Mouse (Mus musculus) intestine, embryonic 15.5 days (tissue): ENCODE data around the gene Pgm3. TPM values are rescaled to one million over a fixed set of nuclear protein-coding genes. Genes with fewer than 3 reads are reported as not detected.
A peak's percentile ranks its signal among the peaks of the same experiment; 100 is the strongest.

ENCODE experiments used
- ATAC-seq: fragments of 200-750 bp; cut with Nextera tagmentation; 2 replicates; pipeline ENCODE4 v1.8.0; 2017; ENCODE audit warnings: moderate TSS enrichment, moderate library complexity
- H3K27ac ChIP-seq: fragments of 300-500 bp; sonication (generic); 2 replicates; pipeline ENCODE4 v1.5.1; 2015; ENCODE audit warnings: mild to moderate bottlenecking, inconsistent platforms
- H3K27me3 ChIP-seq: fragments of 300-500 bp; sonication (generic); replicated peaks from 2 replicates; pipeline ENCODE4 v1.6.1; 2015; ENCODE audit warnings: inconsistent platforms
- H3K36me3 ChIP-seq: fragments of 300-500 bp; sonication (generic); 2 replicates; pipeline ENCODE4 v1.6.1; 2015; ENCODE audit warnings: inconsistent platforms
- H3K4me1 ChIP-seq: fragments of 300-500 bp; sonication (generic); replicated peaks from 2 replicates; pipeline ENCODE4 v1.6.1; 2015; ENCODE audit warnings: inconsistent platforms
- H3K4me2 ChIP-seq: fragments of 300-500 bp; sonication (generic); replicated peaks from 2 replicates; pipeline ENCODE4 v1.6.1; 2015; ENCODE audit warnings: mild to moderate bottlenecking, inconsistent platforms
- H3K4me3 ChIP-seq: fragments of 300-500 bp; sonication (generic); replicated peaks from 2 replicates; pipeline ENCODE4 v1.5.1; 2015; ENCODE audit warnings: inconsistent platforms
- H3K9ac ChIP-seq: fragments of 300-500 bp; sonication (generic); 2 replicates; pipeline ENCODE4 v1.6.1; 2015; ENCODE audit warnings: inconsistent platforms
- H3K9me3 ChIP-seq: fragments of 300-500 bp; sonication (generic); 2 replicates; pipeline ENCODE4 v1.6.1; 2016; ENCODE audit warnings: inconsistent platforms
- WGBS: fragments of 180-500 bp; shearing (Covaris S2); methylation state at CpG from one replicate; pipeline ENCODE4 v1.1.7; 2015; 5-methylcytosine and 5-hydroxymethylcytosine counted together
- polyA plus RNA-seq: library from polyadenylated mRNA; unstranded; fragments of >200 nt; fragmentation: Nextera tagmentation; extraction: Ambion mirVana; gene quantifications from 2 replicates; pipeline ENCODE4 v1.2.1, GENCODE M21; 2015

Pgm3 gene
- polyA plus RNA-seq, 1 experiment from 2014 or later: 40.6 TPM

- no peaks in the 10 kb centered on the region for H3K9me3 ChIP-seq
- no peaks in the 10 kb centered on the region for H3K27me3 ChIP-seq
- no peak overlapping the region for H3K4me2 ChIP-seq
- H3K36me3 ChIP-seq: no peaks in the 10 kb centered on the region
- 58% methylated on average over 3 of the region's 3 CpGs for WGBS
- no peak overlapping the region for H3K9ac ChIP-seq
- H3K4me3 ChIP-seq: no peak overlapping the region
- peak; percentile 66; the same call in 1 of the 2 replicates for ATAC-seq
- no peaks in the 10 kb centered on the region for H3K4me1 ChIP-seq
- H3K27ac ChIP-seq: no peak overlapping the region
Observed at GRCm38 (mm10) chr9:86583740-86584139, 12.1 kb upstream of the Pgm3 start.

DNA sequence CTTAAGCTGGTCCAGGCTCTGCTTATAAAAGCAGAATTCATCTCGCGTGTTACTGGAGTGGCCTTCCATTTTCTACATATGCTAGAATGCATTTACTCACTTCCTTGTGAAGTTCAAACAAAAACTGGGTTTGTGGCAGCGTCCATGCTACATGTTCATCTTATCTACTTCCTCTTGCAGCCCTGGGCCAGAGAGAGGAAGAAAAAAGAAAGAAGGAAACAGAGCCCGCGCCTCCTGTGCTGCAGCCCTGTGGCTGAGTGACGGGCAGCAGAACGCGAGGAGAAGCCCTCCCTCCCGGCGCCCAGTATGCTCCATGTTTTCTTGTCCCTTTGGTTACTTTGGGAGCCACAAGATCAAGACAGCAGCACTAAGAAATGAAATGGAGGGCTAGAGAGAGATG, 8.0 kb upstream of the Pgm3 start:
- H3K4me2 ChIP-seq: no peak overlapping the region
- no peaks in the 10 kb centered on the region for H3K4me1 ChIP-seq
- H3K4me3 ChIP-seq: no peak overlapping the region
- H3K9ac ChIP-seq: no peak overlapping the region
- no peaks in the 10 kb centered on the region for H3K27me3 ChIP-seq
- ATAC-seq: no peak
- no peaks in the 10 kb centered on the region for H3K9me3 ChIP-seq
- WGBS: 82% methylated on average over 10 of the region's 10 CpGs
- no peak overlapping the region for H3K27ac ChIP-seq
- H3K36me3 ChIP-seq: no peaks in the 10 kb centered on the region

DNA sequence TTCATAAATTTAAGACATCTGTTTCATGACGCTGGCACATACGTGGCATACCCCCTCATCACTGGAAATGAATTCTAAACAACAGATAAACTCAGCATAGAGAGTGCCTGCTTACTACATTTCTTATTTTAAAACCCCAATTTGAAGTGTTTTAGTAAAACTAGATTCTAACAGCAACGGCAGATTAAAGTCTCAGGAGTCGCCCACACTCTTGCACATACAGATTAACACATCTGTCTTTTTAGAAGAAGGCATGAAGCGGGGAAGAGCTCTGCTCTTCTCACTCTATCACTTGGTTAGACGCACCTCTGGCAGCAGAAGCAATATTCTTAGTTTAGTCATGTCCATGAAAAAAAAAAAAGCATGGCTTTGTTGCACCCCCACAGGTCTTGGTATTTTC, 3.5 kb upstream of the Pgm3 start:
- H3K4me2 ChIP-seq: no peak overlapping the region
- no peak for ATAC-seq
- no peaks in the 10 kb centered on the region for H3K9me3 ChIP-seq
- no peak overlapping the region for H3K27ac ChIP-seq
- no peak overlapping the region for H3K4me3 ChIP-seq
- H3K27me3 ChIP-seq: no peaks in the 10 kb centered on the region
- H3K9ac ChIP-seq: no peak overlapping the region
- no peaks in the 10 kb centered on the region; the same call in 1 of the 2 replicates for H3K4me1 ChIP-seq
- 91% methylated on average over 6 of the region's 6 CpGs for WGBS
- no peaks in the 10 kb centered on the region for H3K36me3 ChIP-seq

DNA sequence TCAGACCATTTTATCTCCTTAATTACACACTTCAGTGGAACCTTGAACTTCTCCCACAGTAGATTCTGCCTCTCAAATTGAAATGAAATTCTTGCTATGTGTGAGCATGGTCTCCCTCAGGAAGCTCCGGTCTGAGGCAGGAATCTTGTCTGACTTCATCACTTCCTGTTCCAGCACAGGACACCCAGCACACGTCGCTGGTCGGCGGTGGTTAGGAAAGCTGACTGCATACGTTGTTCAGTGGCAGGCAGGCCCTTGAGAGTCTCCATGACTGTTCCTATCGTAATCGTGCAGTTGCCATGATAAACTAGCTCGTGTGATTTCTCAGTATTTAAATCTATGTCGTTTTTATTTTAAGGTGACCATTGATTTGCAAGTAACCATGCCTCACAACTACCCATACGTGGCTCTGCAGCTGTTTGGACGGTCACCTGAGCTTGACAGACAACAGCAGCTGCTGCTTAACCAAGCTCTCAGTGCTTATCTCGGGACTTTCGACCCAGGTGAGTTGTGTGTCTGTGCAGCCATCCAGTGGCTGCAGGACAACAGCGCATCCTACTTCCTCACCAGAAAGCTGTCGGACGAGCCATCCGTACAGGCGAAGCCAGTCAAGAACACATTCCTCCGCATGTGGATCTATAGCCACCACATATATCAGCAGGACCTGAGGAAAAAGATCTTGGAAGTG, 2.1 kb upstream of the Pgm3 start:
- Histone ChIP-seq H3K27ac (no peak overlapping the region), H3K27me3 (no peaks in the 10 kb centered on the region), H3K9me3 (no peaks in the 10 kb centered on the region), H3K4me3 (no peak overlapping the region), H3K4me2 (no peak overlapping the region), H3K4me1 (peaks cover 6% of the 10 kb centered on the region), H3K36me3 (no peaks in the 10 kb centered on the region), H3K9ac (no peak overlapping the region)
- 70% methylated on average over 20 of the region's 20 CpGs for WGBS
- ATAC-seq: no peak

GRCm38 (mm10) chr9:86572636-86573291, 1.1 kb upstream of the Pgm3 start:
- peak overlapping the region; percentile 48; the same call in 1 of the 2 replicates for H3K9ac ChIP-seq
- H3K27me3 ChIP-seq: no peaks in the 10 kb centered on the region
- H3K4me1 ChIP-seq: peaks cover 6% of the 10 kb centered on the region
- 0 out of 2 replicates have a peak, but pooled peaks have one; percentile 9 for ATAC-seq
- no peak overlapping the region for H3K27ac ChIP-seq
- H3K9me3 ChIP-seq: no peaks in the 10 kb centered on the region
- H3K4me3 ChIP-seq: peak overlapping the region; percentile 87
- WGBS: 14% methylated on average over 13 of the region's 13 CpGs
- no peaks in the 10 kb centered on the region for H3K36me3 ChIP-seq
- peak overlapping the region; percentile 99 for H3K4me2 ChIP-seq

DNA sequence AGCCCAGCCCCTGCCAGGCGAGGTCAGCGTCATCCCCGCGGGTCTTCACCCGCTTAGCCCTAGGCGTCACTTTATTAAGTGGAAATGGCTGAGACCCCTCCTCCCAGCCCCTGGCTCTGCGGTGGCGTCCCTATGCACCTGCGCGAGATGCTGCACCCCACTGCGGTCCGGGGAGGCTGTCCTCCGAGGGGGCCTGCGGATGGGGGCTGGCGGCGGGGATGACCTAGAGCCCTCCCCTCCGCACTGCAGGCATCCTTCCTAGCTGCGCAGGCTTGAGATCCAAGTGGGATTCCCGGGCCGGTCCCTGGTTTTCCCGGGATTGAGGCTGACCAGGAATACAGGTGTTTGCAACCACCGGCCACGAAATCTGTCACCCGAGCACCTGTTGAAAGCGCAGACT, 554 bp upstream of the Pgm3 start:
- peak; percentile 66 for ATAC-seq
- Histone ChIP-seq H3K9ac (peak overlapping the region; percentile 48), H3K9me3 (no peaks in the 10 kb centered on the region), H3K27me3 (no peaks in the 10 kb centered on the region), H3K27ac (no peak overlapping the region), H3K4me1 (peaks cover 6% of the 10 kb centered on the region), H3K4me2 (peak overlapping the region; percentile 99), H3K36me3 (no peaks in the 10 kb centered on the region), H3K4me3 (peak overlapping the region; percentile 87)
- under 1% methylated on average over 25 of the region's 25 CpGs for WGBS

- WGBS: 5% methylated on average over 8 of the region's 8 CpGs
- no peaks in the 10 kb centered on the region for H3K9me3 ChIP-seq
- H3K4me1 ChIP-seq: peaks cover 6% of the 10 kb centered on the region
- H3K4me3 ChIP-seq: peak overlapping the region; percentile 87
- peak overlapping the region; percentile 99 for H3K4me2 ChIP-seq
- ATAC-seq: peak; percentile 48
- peaks cover 3% of the 10 kb centered on the region; the same call in 1 of the 2 replicates for H3K36me3 ChIP-seq
- peak overlapping the region; percentile 85; the same call in 1 of the 2 replicates for H3K9ac ChIP-seq
- H3K27me3 ChIP-seq: no peaks in the 10 kb centered on the region
- no peak overlapping the region for H3K27ac ChIP-seq
Observed at GRCm38 (mm10) chr9:86570946-86571345, 696 bp downstream of the Pgm3 start.

DNA sequence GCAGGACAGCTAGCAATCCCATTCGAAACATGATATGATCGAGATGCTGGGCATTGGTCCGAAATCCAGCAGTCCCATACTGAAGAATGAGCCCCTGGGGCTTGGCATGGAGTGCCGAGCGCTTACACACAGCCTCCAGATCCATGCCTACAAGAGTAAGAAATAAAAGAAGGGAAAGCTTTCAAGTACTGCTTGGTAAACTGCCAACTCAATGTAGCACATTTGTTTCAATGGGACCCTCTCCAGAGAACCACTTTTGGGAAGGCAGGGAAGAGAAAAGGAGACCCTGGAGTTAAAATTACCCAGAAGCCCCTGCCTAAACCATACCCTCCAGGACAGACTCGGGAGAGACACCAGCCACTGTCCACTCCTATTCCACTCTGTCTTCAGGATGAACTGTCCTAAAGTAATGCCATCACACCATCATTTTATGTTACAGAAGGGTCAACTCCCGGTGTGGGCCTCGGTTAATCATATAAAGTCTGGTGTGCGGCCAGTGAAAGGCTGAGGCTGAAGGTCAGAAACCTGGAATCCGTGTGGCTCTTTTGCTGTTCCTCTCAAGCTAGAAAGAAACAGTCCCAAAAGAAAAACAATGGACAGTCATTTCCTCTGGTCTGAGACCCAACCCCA, 1.3 kb downstream of the Pgm3 start:
- Histone ChIP-seq H3K9me3 (no peaks in the 10 kb centered on the region), H3K36me3 (peaks cover 5% of the 10 kb centered on the region; the same call in 1 of the 2 replicates), H3K4me1 (peaks cover 6% of the 10 kb centered on the region), H3K27ac (no peak overlapping the region), H3K4me2 (peak overlapping the region; percentile 99), H3K27me3 (no peaks in the 10 kb centered on the region), H3K9ac (no peak overlapping the region), H3K4me3 (peak overlapping the region; percentile 87)
- 75% methylated on average over 10 of the region's 10 CpGs for WGBS
- no peak for ATAC-seq

GRCm38 (mm10) chr9:86569314-86569910, 2.2 kb downstream of the Pgm3 start:
- H3K4me1 ChIP-seq: peaks cover 6% of the 10 kb centered on the region
- H3K36me3 ChIP-seq: peaks cover 7% of the 10 kb centered on the region; the same call in 1 of the 2 replicates
- no peak for ATAC-seq
- no peak overlapping the region for H3K4me2 ChIP-seq
- H3K27me3 ChIP-seq: no peaks in the 10 kb centered on the region
- H3K4me3 ChIP-seq: no peak overlapping the region
- 65% methylated on average over 3 of the region's 3 CpGs for WGBS
- no peak overlapping the region for H3K9ac ChIP-seq
- H3K27ac ChIP-seq: no peak overlapping the region
- H3K9me3 ChIP-seq: no peaks in the 10 kb centered on the region

- H3K27ac ChIP-seq: no peak overlapping the region
- WGBS: 89% methylated on average over 3 of the region's 3 CpGs
- peaks cover 17% of the 10 kb centered on the region for H3K36me3 ChIP-seq
- no peaks in the 10 kb centered on the region for H3K9me3 ChIP-seq
- no peak overlapping the region for H3K9ac ChIP-seq
- ATAC-seq: no peak
- no peaks in the 10 kb centered on the region for H3K27me3 ChIP-seq
- no peak overlapping the region for H3K4me3 ChIP-seq
- H3K4me1 ChIP-seq: no peaks in the 10 kb centered on the region
- H3K4me2 ChIP-seq: no peak overlapping the region
Observed at GRCm38 (mm10) chr9:86560543-86560942, 11.1 kb downstream of the Pgm3 start.

DNA sequence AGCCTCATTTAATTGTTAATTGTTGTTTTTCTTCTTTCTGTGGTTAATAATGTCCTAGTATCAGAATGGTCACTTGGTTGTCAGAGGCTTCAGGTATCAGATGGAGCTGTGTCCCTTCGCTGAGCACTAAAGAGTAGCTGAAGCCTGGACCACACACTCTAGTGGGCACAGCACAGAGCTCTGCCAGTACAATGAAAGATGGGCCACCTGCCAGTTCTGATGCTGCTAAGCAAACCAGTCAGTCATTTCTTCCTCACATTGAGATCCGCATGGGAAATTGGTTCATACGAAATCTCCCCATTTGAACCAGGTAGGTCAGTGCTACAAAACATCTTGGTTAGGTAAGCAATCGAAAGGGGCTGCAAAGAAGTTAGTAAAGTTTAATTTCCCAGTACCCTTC, 17.0 kb downstream of the Pgm3 start:
- Histone ChIP-seq H3K36me3 (0 out of 2 replicates have a peak, but pooled peaks cover 9% of the 10 kb centered on the region), H3K27me3 (no peaks in the 10 kb centered on the region), H3K9ac (no peak overlapping the region), H3K27ac (no peak overlapping the region), H3K4me2 (no peak overlapping the region), H3K4me3 (no peak overlapping the region), H3K9me3 (no peaks in the 10 kb centered on the region), H3K4me1 (no peaks in the 10 kb centered on the region)
- no peak for ATAC-seq
- 92% methylated on average over 4 of the region's 4 CpGs for WGBS

DNA sequence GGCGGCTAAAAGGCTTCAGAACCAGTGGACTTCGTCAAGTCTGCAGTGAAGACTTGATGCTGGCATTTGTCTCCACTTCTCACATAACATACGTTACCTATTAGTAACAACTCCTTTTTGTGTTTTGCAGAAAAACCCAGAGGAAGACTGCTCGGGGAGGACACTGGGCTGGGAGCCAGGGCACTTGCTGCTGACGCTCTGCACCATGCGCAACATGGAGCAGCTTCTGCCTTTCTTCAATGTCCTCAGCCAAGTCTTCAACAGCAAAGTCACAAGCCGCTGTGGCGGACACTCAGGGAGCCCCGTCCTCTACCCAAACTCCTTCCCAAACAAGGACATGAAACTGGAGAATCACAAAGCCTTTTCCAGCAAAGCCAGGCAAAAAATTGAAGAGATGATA, 17.8 kb downstream of the Pgm3 start:
- Histone ChIP-seq H3K4me3 (no peak overlapping the region), H3K27ac (no peak overlapping the region), H3K27me3 (no peaks in the 10 kb centered on the region), H3K9me3 (no peaks in the 10 kb centered on the region), H3K36me3 (0 out of 2 replicates have a peak, but pooled peaks cover 9% of the 10 kb centered on the region), H3K4me1 (no peaks in the 10 kb centered on the region), H3K9ac (no peak overlapping the region), H3K4me2 (no peak overlapping the region)
- 78% methylated on average over 9 of the region's 9 CpGs for WGBS
- ATAC-seq: no peak
